Mouse (Mus musculus) heart, embryonic 11.5 days (tissue): Measurements from ENCODE around the gene Meioc. TPM values are rescaled to one million over a fixed set of nuclear protein-coding genes. Genes with fewer than 3 reads are reported as not detected.

ENCODE experiments used
- ATAC-seq: fragments of 200-750 bp; cut with Nextera tagmentation; replicated peaks from 2 replicates; pipeline ENCODE4 v1.8.0; 2017; ENCODE audit warnings: moderate library complexity; ENCODE audit not compliant: insufficient number of reproducible peaks, low FRiP score, low TSS enrichment
- H3K27ac ChIP-seq: fragments of 300-500 bp; sonication (generic); 2 replicates; pipeline ENCODE4 v1.5.1; 2014; ENCODE audit warnings: mild to moderate bottlenecking, low read depth, low read length
- H3K27me3 ChIP-seq: fragments of 300-500 bp; sonication (generic); 2 replicates; pipeline ENCODE4 v1.6.1; 2014; ENCODE audit warnings: mild to moderate bottlenecking, low read length, mixed read lengths; ENCODE audit not compliant: control insufficient read depth, insufficient read depth
- H3K36me3 ChIP-seq: fragments of 300-500 bp; sonication (generic); 2 replicates; pipeline ENCODE4 v1.6.1; 2014; ENCODE audit warnings: mild to moderate bottlenecking, low read length, moderate library complexity, mixed read lengths; ENCODE audit not compliant: control insufficient read depth, insufficient read depth
- H3K4me1 ChIP-seq: fragments of 300-500 bp; sonication (generic); 2 replicates; pipeline ENCODE4 v1.6.1; 2014; ENCODE audit warnings: low read length; ENCODE audit not compliant: control insufficient read depth, insufficient read depth
- H3K4me2 ChIP-seq: fragments of 300-500 bp; sonication (generic); 2 replicates; pipeline ENCODE4 v1.6.1; 2014; ENCODE audit warnings: mild to moderate bottlenecking, moderate library complexity
- H3K4me3 ChIP-seq: fragments of 300-500 bp; sonication (generic); 2 replicates; pipeline ENCODE4 v1.5.1; 2014; ENCODE audit warnings: low read depth, low read length
- H3K9ac ChIP-seq: fragments of 300-500 bp; sonication (generic); 2 replicates; pipeline ENCODE4 v1.6.1; 2014; ENCODE audit warnings: mild to moderate bottlenecking, low read depth, low read length, moderate library complexity
- H3K9me3 ChIP-seq: fragments of 300-500 bp; sonication (generic); replicated peaks from 2 replicates; pipeline ENCODE4 v1.6.1; 2016; ENCODE audit warnings: low read length; ENCODE audit not compliant: control insufficient read depth
- WGBS: fragments of 180-500 bp; shearing (Covaris S2); extraction: QIAGEN DNeasy Blood & Tissue Kit; methylation state at CpG from one replicate; pipeline ENCODE4 v1.1.7; 2014; ENCODE audit not compliant: insufficient replicate concordance; 5-methylcytosine and 5-hydroxymethylcytosine counted together
- polyA plus RNA-seq: library from polyadenylated mRNA; unstranded; fragments of >200 nt; fragmentation: Nextera tagmentation; extraction: Ambion mirVana; gene quantifications from 2 replicates; pipeline ENCODE4 v1.2.1, GENCODE M21; 2014

The Meioc gene
- polyA plus RNA-seq, 1 experiment from 2014 or later, result 1.1 TPM

DNA sequence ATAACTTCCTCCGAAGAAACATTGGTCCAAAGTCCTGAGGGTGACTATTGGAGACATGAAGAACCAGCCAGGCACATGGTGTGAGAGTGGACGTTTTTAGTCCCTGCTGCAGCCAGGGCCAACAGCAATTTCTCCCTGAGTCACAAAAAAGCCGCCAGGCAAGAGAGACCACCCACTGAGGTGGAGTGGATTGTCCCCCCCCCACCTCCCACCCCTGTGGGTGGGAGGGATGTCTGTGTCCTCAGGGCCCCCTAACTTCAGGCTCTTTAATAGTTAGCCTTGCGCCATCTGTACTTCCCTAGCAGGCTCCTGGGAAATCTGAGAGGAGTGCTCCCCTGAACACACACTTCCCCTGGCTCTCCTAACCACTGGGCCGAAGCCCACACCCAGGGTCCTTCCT lies 32.3 kb upstream of the Meioc start:
- Histone ChIP-seq H3K9me3 (no peaks in the 10 kb centered on the region), H3K36me3 (no peaks in the 10 kb centered on the region), H3K4me1 (peaks cover 29% of the 10 kb centered on the region), H3K4me2 (no peak overlapping the region), H3K27me3 (no peaks in the 10 kb centered on the region), H3K4me3 (no peak overlapping the region), H3K27ac (no peak overlapping the region), H3K9ac (no peak overlapping the region)
- no peak for ATAC-seq
- WGBS, result 47% methylated on average over 5 of the region's 5 CpGs

DNA sequence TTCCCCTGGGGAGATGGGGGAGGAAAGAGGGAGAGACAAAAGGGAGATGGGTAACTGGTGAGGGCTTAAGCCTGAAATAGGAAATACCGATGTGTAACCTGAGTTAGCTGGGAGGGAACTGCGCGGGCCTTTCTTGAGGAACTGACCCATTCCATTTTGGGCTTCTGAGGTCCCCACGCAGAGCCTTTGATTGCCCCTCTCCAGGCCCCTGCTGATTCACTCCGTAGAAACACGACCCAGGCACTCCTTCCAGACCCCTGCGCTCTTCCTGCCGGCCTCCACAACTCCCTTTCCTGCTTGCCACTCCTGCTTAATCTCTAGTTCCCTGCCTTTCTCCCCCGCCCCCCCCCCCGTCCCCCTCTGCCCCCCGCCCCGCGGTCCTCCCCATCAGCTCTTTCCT lies 30.8 kb upstream of the Meioc start:
- Histone ChIP-seq H3K27me3 (no peaks in the 10 kb centered on the region), H3K4me3 (peak overlapping the region; percentile 16; the same call in 1 of the 2 replicates), H3K4me2 (peak overlapping the region; percentile 55), H3K9ac (peak overlapping the region; percentile 48; the same call in 1 of the 2 replicates), H3K27ac (peak overlapping the region; percentile 50; the same call in 1 of the 2 replicates), H3K4me1 (peaks cover 32% of the 10 kb centered on the region), H3K9me3 (no peaks in the 10 kb centered on the region), H3K36me3 (no peaks in the 10 kb centered on the region)
- no peak for ATAC-seq
- 2% methylated on average over 11 of the region's 13 CpGs for WGBS

DNA sequence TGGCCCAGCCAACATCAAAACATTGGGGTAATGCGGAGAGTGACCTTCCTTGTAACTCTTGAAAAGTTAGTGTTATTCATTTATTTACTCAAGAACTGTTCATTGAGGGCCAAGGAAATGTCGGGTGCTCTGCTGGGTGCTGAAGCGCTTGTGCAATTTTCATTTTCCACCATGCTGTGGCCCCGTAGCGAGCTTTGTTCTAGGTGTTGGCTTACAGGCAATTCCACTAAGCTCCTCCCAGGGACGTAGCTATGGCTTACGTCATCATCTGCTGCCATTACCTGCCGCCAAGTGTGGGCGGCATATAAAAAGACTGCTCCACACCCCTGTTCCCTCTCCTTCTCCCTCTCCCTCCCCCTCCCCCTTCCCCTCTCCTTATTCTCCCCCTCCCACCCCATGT lies 30.1 kb upstream of the Meioc start:
- Histone ChIP-seq H3K4me3 (peak overlapping the region; percentile 16; the same call in 1 of the 2 replicates), H3K4me2 (peak overlapping the region; percentile 55), H3K36me3 (no peaks in the 10 kb centered on the region), H3K9ac (peak overlapping the region; percentile 48; the same call in 1 of the 2 replicates), H3K27ac (peak overlapping the region; percentile 50), H3K4me1 (peaks cover 32% of the 10 kb centered on the region), H3K9me3 (no peaks in the 10 kb centered on the region), H3K27me3 (no peaks in the 10 kb centered on the region)
- WGBS, result 18% methylated on average over 9 of the region's 9 CpGs
- ATAC-seq, result no peak

DNA sequence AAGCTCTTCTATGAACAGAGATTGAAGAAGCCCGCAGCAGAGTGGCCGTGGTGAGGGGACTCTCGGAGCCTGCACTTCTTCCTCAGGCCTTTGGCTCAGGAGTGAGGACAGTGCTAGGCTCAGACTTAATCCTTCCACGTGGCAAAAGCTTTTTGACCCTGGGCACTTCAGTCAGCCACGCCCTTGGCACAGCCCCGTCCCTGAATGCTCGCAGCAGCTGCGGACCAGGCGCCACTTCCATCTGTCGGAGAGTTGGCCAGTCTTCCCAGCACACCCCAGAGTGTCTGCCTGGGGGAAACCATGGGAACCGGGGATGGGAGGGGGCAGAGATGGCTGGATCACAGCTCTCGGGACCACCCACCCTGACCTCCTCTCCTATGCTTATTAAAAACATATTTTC lies 26.6 kb upstream of the Meioc start:
- no peak overlapping the region for H3K9ac ChIP-seq
- H3K4me3 ChIP-seq, result no peak overlapping the region
- no peaks in the 10 kb centered on the region for H3K36me3 ChIP-seq
- H3K27ac ChIP-seq, result no peak overlapping the region
- H3K27me3 ChIP-seq, result no peaks in the 10 kb centered on the region
- H3K4me1 ChIP-seq, result peaks cover 30% of the 10 kb centered on the region
- ATAC-seq, result no peak
- no peaks in the 10 kb centered on the region for H3K9me3 ChIP-seq
- WGBS, result 47% methylated on average over 12 of the region's 12 CpGs
- no peak overlapping the region for H3K4me2 ChIP-seq

DNA sequence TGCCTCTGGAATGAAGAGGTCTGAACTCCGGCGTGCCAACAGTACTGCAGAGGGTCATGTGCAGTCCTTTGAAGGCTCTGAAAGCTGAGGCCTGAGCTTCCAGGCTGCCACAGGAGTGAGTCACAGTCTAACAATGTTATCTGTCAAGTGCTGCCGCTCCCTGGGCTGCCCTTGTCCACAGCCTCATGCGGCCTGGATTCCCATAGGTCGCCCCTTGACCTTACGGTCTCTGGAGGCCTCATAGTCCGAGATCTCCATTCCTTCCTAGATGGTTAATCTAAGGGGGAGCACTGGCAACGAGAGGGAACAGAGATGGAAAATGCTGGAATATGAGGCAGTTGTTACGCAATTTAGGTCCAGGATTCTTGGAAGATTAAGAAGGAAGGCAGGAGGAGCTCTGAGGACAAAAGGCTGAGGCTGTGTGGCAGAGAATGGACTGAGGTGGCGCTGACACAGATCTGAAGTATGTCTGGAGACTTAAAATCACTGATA lies 19.6 kb upstream of the Meioc start:
- peaks cover 45% of the 10 kb centered on the region for H3K4me1 ChIP-seq
- WGBS, result 10% methylated on average over 10 of the region's 10 CpGs

DNA sequence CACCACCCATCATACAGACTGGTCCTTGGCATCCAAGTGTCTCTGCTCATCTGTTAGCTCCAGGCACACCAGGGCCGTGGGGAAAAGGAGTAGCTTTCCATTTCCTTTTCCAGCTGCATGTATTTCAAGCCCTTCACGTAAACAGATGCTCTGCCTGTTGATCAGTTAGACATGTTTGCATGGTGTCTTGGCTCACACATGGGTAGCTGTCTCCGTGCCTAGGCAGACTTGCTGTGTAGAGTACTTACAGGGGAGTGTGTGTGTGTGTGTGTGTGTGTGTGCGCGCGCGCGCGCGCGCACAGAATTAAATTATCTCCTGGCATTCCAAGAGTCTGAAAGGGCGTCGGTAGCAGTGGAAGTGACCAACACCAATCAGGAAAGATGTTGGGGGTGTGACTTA lies 17.3 kb upstream of the Meioc start:
- 68% methylated on average over 13 of the region's 13 CpGs for WGBS
- Histone ChIP-seq H3K4me2 (0 out of 2 replicates have a peak overlapping the region, but pooled peaks have one; percentile 32), H3K27ac (peak overlapping the region; percentile 64), H3K4me1 (peaks cover 32% of the 10 kb centered on the region), H3K4me3 (no peak overlapping the region), H3K9me3 (no peaks in the 10 kb centered on the region), H3K36me3 (no peaks in the 10 kb centered on the region), H3K27me3 (no peaks in the 10 kb centered on the region), H3K9ac (0 out of 2 replicates have a peak overlapping the region, but pooled peaks have one; percentile 24)
- no peak for ATAC-seq

More for the DNA sequence above, 19.6 kb upstream of the Meioc start:
- no peaks in the 10 kb centered on the region for H3K9me3 ChIP-seq
- peak; percentile 85 for ATAC-seq
- H3K27me3 ChIP-seq, result no peaks in the 10 kb centered on the region
- H3K27ac ChIP-seq, result peak overlapping the region; percentile 83
- peak overlapping the region; percentile 1; the same call in 1 of the 2 replicates for H3K9ac ChIP-seq
- no peaks in the 10 kb centered on the region for H3K36me3 ChIP-seq
- H3K4me3 ChIP-seq, result no peak overlapping the region
- H3K4me2 ChIP-seq, result 0 out of 2 replicates have a peak overlapping the region, but pooled peaks have one; percentile 14

DNA sequence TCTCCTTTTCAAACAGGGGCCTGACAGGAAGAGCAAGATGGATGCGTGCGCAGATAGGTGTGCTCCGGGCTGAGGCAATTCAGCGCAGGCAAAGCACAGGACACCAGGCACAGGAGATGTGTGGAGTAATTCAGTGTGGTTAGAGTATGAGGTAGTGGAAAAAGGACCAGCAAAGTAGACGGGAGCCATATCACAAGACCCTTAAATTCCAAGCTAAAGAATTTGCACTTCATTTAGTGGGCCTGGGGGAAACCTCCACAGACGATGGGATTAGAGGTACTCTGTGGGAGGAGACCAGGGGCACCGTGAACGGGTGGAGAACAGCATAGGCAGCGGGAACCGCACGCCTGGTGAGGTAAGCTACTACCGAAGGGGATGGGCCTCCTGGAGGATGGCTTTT lies 15.6 kb upstream of the Meioc start:
- peaks cover 28% of the 10 kb centered on the region for H3K4me1 ChIP-seq
- no peak for ATAC-seq
- no peaks in the 10 kb centered on the region for H3K36me3 ChIP-seq
- no peaks in the 10 kb centered on the region for H3K9me3 ChIP-seq
- WGBS, result 54% methylated on average over 12 of the region's 12 CpGs
- H3K4me2 ChIP-seq, result no peak overlapping the region
- no peak overlapping the region for H3K4me3 ChIP-seq
- H3K9ac ChIP-seq, result 0 out of 2 replicates have a peak overlapping the region, but pooled peaks have one; percentile 3
- no peaks in the 10 kb centered on the region for H3K27me3 ChIP-seq
- no peak overlapping the region for H3K27ac ChIP-seq

DNA sequence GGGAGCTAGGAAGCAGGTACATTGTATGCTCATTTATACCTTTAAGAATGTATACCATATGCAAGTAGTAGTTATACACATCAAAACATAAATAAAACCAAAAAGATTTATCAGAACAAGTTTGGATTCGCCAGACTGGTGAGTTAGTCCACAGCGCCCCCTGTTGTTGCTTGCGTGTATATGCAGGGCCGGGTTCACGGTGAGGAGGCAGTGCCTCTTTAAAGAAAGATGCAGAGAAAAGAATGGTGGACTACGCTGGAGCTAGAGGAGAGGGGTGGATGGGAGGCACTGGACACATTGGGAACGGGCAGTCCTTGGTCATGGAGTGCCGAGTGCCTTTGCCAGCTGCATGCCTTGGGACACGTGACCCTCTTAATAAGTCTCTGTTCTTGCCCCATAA lies 12.1 kb upstream of the Meioc start:
- Histone ChIP-seq H3K27me3 (no peaks in the 10 kb centered on the region), H3K9ac (no peak overlapping the region), H3K4me1 (peaks cover 4% of the 10 kb centered on the region), H3K4me2 (no peak overlapping the region), H3K9me3 (no peaks in the 10 kb centered on the region), H3K36me3 (no peaks in the 10 kb centered on the region), H3K4me3 (no peak overlapping the region), H3K27ac (no peak overlapping the region)
- ATAC-seq, result no peak
- WGBS, result 7% methylated on average over 9 of the region's 9 CpGs

DNA sequence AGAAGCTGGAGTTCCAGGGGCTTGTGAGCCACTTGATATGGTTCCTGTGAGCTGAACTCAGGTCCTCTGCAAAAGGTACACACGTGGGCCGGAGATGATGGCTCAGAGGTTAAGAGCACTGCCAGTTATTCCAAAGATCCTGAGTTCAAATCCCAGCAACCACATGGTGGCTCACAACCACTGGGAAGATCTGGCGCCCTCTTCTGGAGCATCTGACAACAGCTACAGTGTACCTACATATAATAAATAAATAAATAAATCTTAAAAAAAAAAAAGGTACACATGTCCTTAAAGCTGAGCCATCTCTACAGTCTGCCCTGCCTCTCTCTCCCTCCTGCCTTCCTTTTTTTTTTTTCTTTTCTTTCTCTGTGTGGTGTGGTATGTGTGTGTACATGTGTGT lies 10.7 kb upstream of the Meioc start:
- no peaks in the 10 kb centered on the region for H3K36me3 ChIP-seq
- H3K9me3 ChIP-seq, result no peaks in the 10 kb centered on the region
- no peak overlapping the region for H3K4me3 ChIP-seq
- H3K9ac ChIP-seq, result no peak overlapping the region
- no peak overlapping the region for H3K27ac ChIP-seq
- 68% methylated on average over 3 of the region's 3 CpGs for WGBS
- ATAC-seq, result no peak
- H3K4me2 ChIP-seq, result no peak overlapping the region
- H3K27me3 ChIP-seq, result no peaks in the 10 kb centered on the region
- peaks cover under 1% of the 10 kb centered on the region; the same call in 1 of the 2 replicates for H3K4me1 ChIP-seq
